Mouse (Mus musculus) erythroid progenitor cell, adult 5-6 weeks (primary cell): ENCODE measurements around the gene Dusp2. TPM values are rescaled to one million over a fixed set of nuclear protein-coding genes. Genes with fewer than 3 reads are reported as not detected.

ENCODE experiments used
- total RNA-seq, 2 experiments: library from RNA; stranded (forward) in 1 of 2; stranded (reverse) in 1 of 2; fragments of 150-400 nt in 1 of 2; fragments of 186-747, 209-891 nt in 1 of 2; gene quantifications; 2 replicates each; pipeline versions ENCODE4 v1.2.3 to v1.2.4; 2015 to 2017; ENCODE audit warnings: low replicate concordance in 2 of 2

Dusp2 gene
- total RNA-seq, 2 experiments from 2014 or later, result 16.0 to 24.7 TPM

Other genes starting within 250 kb of the Dusp2 start
- 160 and 195 TPM in 2 replicates for gene Ncaph, start 202.2 kb upstream of the Dusp2 start, total RNA-seq (2015; ENCODE audit: low replicate concordance)
- gene Ncaph, start 202.2 kb upstream of the Dusp2 start, total RNA-seq (2017; ENCODE audit: low replicate concordance), result 202 and 244 TPM in 2 replicates
- 8.0 and 10.8 TPM in 2 replicates for gene Itpripl1, start 192.7 kb upstream of the Dusp2 start, total RNA-seq (2015; ENCODE audit: low replicate concordance)
- gene Itpripl1, start 192.7 kb upstream of the Dusp2 start, total RNA-seq (2017; ENCODE audit: low replicate concordance), result 2.2 and 2.4 TPM in 2 replicates
- gene 1810024B03Rik, start 127.9 kb upstream of the Dusp2 start, total RNA-seq (2015; ENCODE audit: low replicate concordance), result 0.84 TPM in 1 of 2 replicates, not detected in the other
- gene 1810024B03Rik, start 127.9 kb upstream of the Dusp2 start, total RNA-seq (2017; ENCODE audit: low replicate concordance), result 1.1 TPM in 1 of 2 replicates, not detected in the other
- gene Snrnp200, start 127.8 kb upstream of the Dusp2 start, total RNA-seq (2015; ENCODE audit: low replicate concordance), result 68.3 and 82.5 TPM in 2 replicates
- gene Snrnp200, start 127.8 kb upstream of the Dusp2 start, total RNA-seq (2017; ENCODE audit: low replicate concordance), result 86.6 and 112 TPM in 2 replicates
- 9.2 and 15.1 TPM in 2 replicates for gene Ciao1, start 88.3 kb upstream of the Dusp2 start, total RNA-seq (2015; ENCODE audit: low replicate concordance)
- 9.4 and 11.9 TPM in 2 replicates for gene Ciao1, start 88.3 kb upstream of the Dusp2 start, total RNA-seq (2017; ENCODE audit: low replicate concordance)
- 13.3 and 29.3 TPM in 2 replicates for gene Tmem127, start 88.3 kb upstream of the Dusp2 start, total RNA-seq (2015; ENCODE audit: low replicate concordance)
- 25.8 and 28.4 TPM in 2 replicates for gene Tmem127, start 88.3 kb upstream of the Dusp2 start, total RNA-seq (2017; ENCODE audit: low replicate concordance)
- 47.2 and 59.5 TPM in 2 replicates for gene Stard7, start 65.9 kb upstream of the Dusp2 start, total RNA-seq (2015; ENCODE audit: low replicate concordance)
- 46.2 and 65.4 TPM in 2 replicates for gene Stard7, start 65.9 kb upstream of the Dusp2 start, total RNA-seq (2017; ENCODE audit: low replicate concordance)
- not detected in 2 replicates for gene Astl, start 2.5 kb downstream of the Dusp2 start, total RNA-seq (2015; ENCODE audit: low replicate concordance)
- not detected in 2 replicates for gene Astl, start 2.5 kb downstream of the Dusp2 start, total RNA-seq (2017; ENCODE audit: low replicate concordance)
- not detected in 2 replicates for gene Adra2b, start 27.0 kb downstream of the Dusp2 start, total RNA-seq (2015; ENCODE audit: low replicate concordance)
- gene Adra2b, start 27.0 kb downstream of the Dusp2 start, total RNA-seq (2017; ENCODE audit: low replicate concordance), result not detected in 2 replicates
- gene Gpat2, start 89.0 kb downstream of the Dusp2 start, total RNA-seq (2015; ENCODE audit: low replicate concordance), result not detected in 2 replicates
- not detected in 2 replicates for gene Gpat2, start 89.0 kb downstream of the Dusp2 start, total RNA-seq (2017; ENCODE audit: low replicate concordance)
- 10.5 and 18.0 TPM in 2 replicates for gene Fahd2a, start 108.4 kb downstream of the Dusp2 start, total RNA-seq (2015; ENCODE audit: low replicate concordance)
- gene Fahd2a, start 108.4 kb downstream of the Dusp2 start, total RNA-seq (2017; ENCODE audit: low replicate concordance), result 2.4 TPM in 1 of 2 replicates, not detected in the other
- gene Kcnip3, start 185.9 kb downstream of the Dusp2 start, total RNA-seq (2015; ENCODE audit: low replicate concordance), result 1.4 and 4.2 TPM in 2 replicates
- 0.51 and 1.6 TPM in 2 replicates for gene Kcnip3, start 185.9 kb downstream of the Dusp2 start, total RNA-seq (2017; ENCODE audit: low replicate concordance)
- not detected in 2 replicates for gene Prom2, start 205.3 kb downstream of the Dusp2 start, total RNA-seq (2015; ENCODE audit: low replicate concordance)
- gene Prom2, start 205.3 kb downstream of the Dusp2 start, total RNA-seq (2017; ENCODE audit: low replicate concordance), result not detected in 2 replicates